Mouse (Mus musculus): ENCODE data around the gene Ip6k2. TPM values are rescaled to one million over a fixed set of nuclear protein-coding genes. Genes with fewer than 3 reads are reported as not detected.
A peak's percentile ranks its signal among the peaks of the same experiment; 100 is the strongest.

Ip6k2 gene
- total RNA-seq, 2 experiments from 2014 or later, result 30.7 to 31.8 TPM

- intact Hi-C loops (cut with DNase I), result no loop called here
- DNase-seq, result no peak
Measured at GRCm38 (mm10) chr9:108780959-108781358, 2.6 kb upstream of the Ip6k2 start.

DNA sequence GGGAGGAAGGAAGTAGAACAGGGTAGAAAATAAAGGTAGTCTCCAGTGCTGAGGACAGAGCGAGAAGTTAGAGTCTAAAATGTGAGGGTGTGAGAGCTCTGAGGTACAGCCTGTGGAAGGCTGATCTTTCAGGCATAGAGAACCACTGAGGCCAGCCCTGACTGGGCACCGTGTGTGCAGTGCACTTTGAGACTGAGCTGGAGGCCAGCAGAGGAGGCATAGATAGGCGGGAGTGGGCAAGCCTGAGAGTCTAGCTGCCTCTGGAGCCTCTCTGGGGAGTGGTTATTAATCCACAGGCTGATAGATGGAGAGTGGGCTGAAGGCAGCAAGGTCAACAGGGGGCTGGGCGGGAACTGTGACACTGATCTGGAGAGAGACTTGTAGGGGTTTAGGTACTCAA, 1.7 kb upstream of the Ip6k2 start:
- intact Hi-C loops (cut with DNase I), result no loop called here
- no peak for DNase-seq

DNA sequence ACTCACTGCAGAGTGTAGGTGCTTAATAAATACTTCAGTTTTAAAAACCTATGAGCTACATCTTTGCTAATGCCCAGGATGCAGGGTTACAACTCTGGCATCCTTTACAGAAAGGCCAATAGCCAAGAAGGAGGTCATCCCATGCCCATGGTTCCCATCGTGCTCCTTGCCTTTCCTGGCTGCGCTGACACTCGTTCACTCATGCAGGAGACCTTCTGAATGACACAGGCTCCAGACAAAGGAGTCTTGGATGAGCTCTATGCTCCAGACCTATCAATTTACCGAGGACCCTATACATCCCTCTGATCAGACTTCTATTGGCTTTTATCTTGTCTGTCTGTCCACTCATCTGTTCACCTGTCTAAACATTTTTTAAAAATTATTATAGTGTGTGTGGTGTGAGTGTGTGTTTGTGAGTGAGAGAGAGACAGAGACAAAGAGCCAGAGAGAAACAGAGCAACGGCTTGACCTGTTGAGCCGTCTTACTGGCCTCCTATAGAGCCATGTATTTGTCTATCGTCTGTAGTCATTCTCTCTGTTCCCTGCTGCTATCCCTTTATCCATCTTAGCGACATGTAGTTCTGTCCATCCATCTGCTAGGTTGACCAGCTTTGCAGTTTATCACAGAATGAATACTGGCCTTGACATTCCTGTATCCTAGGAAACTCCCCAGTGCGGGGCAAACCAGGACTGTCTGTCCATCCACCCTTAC, 604 bp upstream of the Ip6k2 start:
- intact Hi-C loops (cut with DNase I), result no loop called here

DNA sequence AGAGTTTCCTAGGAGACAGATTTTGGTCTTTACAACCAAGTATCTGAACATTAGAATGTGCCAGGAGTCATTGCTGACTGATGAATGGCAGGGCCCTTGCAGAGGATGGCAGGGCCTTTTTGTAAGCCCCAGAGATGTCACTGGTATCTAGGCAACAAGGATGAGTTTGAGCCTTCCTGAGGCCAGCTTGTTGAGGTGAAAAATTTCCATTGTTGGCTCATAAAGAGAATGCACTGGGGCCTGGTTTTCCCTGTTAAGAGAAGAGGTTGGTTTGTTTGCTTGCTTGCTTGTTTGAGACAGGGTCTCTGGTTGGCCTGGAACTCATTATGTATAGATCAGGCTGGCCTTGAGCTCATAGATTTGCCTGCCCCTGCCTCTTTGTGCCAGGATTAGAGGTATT, 1.8 kb downstream of the Ip6k2 start:
- no peak for DNase-seq
- intact Hi-C loops (cut with DNase I), result no loop called here

More for the DNA sequence above, 604 bp upstream of the Ip6k2 start:
- DNase-seq, result no peak

DNA sequence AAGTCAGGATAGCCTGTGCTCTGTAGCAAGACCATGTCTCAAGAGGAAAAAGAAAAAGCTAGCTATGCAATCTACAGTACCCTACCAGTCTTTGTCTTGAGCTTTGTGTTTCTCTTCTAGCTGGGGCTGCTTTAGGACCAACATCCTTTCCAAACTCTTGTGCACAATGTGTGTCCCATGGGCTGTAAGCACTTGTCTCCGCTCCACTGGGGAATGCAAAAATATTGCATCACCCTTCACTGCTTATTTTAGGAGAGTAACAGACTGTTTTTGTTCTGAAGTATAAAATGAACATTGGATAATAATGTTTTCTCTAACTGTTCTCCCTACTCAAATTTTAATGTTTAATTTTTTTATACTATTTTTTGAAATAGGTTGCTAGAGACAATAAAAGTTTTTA, 2.9 kb downstream of the Ip6k2 start:
- no peak for DNase-seq
- intact Hi-C loops (cut with DNase I), result no loop called here

GRCm38 (mm10) chr9:108787080-108787479, 3.5 kb downstream of the Ip6k2 start:
- no peak for DNase-seq
- intact Hi-C loops (cut with DNase I), result no loop called here

DNA sequence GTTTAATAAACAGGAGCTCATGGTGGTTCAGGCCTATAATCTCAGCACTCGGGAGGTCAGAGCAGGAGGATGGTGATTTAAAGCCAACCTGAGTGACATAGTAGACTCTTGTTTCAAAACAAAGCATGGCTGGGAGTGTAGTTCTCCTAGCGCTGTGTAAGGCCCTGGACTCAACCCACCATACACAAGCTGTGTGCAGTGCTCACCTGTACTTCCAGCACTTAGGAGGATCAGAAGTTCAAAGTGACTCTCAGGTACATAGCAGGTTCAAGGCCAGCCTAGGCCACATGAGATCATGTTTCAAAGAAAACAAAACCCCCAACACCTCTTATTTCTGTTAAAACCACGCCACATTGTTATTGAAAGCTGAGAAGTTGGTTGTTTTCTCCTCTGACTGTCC, 5.1 kb downstream of the Ip6k2 start:
- no peak for DNase-seq
- intact Hi-C loops (cut with DNase I), result no loop called here

DNA sequence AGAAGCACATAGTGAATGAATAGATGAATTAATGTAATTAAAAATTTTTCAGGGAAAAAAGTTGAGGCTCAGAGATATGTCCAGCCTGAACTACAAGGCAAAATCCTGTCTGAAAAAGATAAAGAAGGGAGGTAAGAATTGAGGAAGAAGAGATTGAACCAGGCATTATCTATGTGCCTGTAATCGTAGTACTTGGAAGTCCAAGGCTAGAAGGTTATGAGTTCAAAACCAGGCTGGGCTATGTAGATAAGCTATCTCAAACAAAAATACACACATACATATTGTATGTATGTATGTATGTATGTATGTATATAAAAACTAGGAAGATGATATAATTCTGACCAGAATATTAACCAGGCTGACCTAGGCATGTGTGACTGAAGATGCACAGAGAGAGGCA, 8.7 kb downstream of the Ip6k2 start:
- DNase-seq, result no peak
- intact Hi-C loops (cut with DNase I), result no loop called here

- DNase-seq, result no peak
- intact Hi-C loops (cut with DNase I), result no loop called here
Measured at GRCm38 (mm10) chr9:108792730-108793129, 9.1 kb downstream of the Ip6k2 start.

DNA sequence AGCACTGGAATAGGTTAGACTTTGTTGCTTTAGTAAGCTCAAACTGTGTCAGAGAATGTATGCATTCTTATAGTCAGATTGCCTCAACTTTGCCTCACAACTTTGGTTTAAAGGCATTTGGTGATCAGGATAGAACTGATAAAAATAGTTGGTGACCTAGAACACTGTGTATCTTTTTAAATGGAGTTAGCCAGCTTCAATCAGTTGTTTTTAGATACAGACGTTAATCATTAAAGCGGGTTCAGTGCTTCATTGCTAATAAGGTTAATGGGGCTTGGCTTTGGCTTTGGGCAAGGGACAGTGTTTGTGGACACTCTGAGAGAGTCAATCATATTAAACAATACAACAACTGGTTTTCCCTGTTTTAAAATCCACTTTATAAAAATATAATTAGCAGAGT, 11.7 kb downstream of the Ip6k2 start:
- intact Hi-C loops (cut with DNase I), result no loop called here
- no peak for DNase-seq

DNA sequence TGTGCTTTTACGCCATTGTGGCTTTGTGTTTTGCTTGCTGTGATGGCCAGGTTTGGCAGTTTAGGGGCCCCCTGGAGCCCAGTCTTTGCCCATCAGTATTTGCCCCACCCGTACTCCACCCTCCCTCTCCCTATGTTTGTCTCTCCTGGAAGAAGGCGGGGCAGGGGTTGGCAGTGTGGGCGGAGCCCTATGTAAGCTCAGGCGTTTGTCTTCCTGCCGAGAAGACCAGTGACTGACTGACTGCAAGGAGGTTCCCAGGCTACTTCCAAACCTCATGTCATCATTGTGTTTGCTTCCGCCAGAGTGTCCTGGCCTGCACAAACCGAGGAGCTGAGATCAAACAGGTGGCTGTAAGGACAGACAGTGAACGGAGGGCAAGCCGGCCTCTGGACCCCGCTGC, 12.2 kb downstream of the Ip6k2 start:
- peak in 1 of 2 experiments; percentile 44 for DNase-seq
- intact Hi-C loops (cut with DNase I), result no loop called here

DNA sequence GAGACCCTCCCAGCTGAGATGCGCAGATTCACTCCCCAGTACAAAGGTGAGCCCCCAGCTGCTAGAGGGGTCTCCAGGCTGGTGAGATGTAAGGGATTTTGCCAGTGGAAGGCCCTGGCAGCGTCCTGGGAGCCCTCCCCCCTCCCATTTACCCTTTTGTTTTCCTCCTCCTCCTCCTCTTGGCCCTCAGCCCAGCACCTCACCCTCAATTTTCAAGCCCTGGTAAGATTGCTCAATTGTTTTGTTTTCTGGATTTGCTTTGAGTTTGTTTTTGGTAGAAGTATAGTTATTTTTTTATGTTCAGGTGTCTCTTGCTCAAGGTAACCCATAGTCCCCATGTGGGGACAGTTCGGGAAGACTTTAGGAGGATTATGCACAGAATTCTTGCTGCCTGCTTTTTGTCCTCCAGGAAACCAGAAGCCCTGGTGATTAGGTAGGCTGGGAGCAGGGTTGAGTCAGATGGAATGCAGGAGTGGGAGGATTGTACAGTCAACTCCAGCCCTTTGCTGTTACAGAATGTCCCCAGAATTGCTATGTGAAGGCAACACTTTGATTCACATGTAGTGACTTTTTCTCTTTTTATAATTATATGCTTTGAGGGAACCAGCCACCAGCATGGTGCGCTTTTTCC, 12.9 kb downstream of the Ip6k2 start:
- peak in 1 of 2 experiments; percentile 31 for DNase-seq
- intact Hi-C loops (cut with DNase I), result no loop called here

DNA sequence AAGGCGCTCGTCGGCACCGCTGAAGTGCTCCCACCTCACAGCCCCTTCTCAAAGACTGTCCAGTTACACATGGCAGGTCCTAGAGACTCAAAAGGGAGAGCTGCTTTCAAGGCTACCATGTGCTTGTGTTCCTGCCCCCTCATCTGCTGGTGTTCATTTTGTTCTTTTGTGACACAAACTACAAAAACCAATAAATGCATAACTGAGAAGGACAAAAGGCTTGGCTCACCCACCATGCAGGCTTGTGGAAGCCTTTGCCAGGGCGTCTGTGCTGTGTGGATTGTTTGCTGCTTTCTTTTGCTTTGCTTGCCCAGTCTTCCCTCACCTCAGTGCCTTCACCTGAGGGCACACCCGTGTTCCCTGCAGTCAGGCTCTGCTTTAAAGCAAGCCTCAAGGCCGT, 13.9 kb downstream of the Ip6k2 start:
- DNase-seq, result no peak
- intact Hi-C loops (cut with DNase I), result no loop called here

DNA sequence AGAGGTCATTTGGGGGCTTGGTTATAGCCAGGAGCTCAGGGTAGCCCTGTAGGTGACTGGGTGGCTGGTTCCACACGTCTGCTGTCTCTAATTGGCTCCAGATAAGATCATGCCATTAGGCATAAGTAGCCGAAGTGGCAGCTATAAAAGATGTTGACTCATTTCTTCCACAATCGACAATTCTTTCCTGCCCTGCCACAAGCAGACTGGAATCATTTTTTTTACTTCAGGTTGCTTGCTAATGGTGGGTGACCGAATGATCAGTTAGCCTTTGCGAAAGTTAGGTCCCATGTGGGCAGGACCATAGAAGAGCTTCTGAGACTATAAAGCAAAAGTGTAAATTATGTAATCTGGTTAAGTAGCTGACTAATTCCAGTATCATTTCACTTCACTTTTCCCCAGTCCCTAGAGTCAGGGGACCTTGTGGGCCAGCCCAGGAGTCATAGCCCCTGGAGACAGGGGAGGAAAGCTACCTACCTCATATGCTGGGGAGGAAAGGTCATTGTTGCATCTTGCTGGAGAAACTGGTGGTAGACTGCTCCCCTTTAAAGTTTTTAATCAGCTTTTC, 15.0 kb downstream of the Ip6k2 start:
- no peak for DNase-seq
- intact Hi-C loops (cut with DNase I), result no loop called here

DNA sequence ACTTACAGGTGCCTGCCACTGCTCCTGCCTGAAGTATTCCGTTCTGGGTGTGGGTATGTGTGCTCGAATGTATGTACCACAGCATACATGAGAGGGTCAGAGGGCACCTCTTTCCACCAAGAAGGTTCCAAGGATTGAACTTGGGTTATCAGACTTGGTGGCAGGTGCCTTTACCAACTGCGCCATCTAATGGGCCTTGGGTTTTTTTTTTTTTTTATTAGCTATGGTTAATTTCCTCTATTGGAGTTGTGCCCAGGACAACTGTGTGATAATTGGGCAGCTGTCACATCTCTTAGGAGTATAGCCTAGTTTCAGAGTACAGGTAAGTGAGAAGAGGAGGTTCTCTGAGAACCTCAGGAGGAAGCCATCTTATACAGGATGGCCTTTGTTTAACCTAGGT, 16.0 kb downstream of the Ip6k2 start:
- DNase-seq, result no peak
- intact Hi-C loops (cut with DNase I), result no loop called here

- intact Hi-C loops (cut with DNase I), result no loop called here
- no peak for DNase-seq
Measured at GRCm38 (mm10) chr9:108805768-108806167, 22.2 kb downstream of the Ip6k2 start.

DNA sequence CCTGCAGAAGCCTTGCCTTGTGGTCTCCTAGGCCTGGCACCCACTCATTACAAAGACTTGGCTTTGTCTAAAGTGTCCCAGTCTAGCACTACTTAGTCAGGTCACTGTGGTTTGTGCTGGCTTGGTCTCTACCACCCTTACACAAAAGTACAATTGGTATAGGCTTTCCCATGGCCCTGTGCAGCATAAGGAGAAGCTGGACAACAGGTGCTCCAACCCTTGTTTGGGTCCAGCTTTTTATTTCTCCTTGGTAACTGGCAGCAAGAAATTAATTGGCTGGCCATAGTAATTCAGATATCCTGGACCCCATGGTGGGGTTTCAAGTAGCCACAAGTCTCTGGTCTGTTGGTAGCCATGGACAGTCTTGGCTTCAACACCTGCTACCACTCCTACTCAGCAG, 22.8 kb downstream of the Ip6k2 start:
- intact Hi-C loops (cut with DNase I), result no loop called here

DNA sequence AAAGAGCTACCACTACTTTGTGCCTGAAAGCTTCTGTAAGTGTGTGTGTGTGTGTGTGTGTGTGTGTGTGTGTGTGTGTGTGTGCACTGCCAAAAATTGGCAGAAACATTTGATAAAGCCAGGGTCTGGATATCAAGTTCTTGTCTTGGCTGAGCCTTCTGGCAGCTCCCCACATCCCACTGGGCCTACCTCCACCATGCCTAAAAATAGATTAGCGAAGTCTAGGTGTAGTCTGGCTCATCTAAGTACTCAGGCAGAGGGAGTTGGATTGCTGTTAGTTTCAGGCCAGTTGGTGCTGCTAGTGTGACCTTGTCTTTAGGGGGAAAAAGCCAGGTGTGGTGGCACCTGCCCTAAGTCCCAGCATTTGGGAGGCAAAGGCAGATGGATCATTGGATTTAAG, 23.2 kb downstream of the Ip6k2 start:
- DNase-seq, result peak; percentile 47 to 63
- intact Hi-C loops (cut with DNase I), result no loop called here

More for the DNA sequence above, 22.8 kb downstream of the Ip6k2 start:
- no peak for DNase-seq

- DNase-seq, result no peak
- intact Hi-C loops (cut with DNase I), result loop anchor here (2.0 kb wide), 1 partner anchor 55 kb away; no protein-coding TSS in a partner anchor
Measured at GRCm38 (mm10) chr9:108807674-108808073, 24.1 kb downstream of the Ip6k2 start.

DNA sequence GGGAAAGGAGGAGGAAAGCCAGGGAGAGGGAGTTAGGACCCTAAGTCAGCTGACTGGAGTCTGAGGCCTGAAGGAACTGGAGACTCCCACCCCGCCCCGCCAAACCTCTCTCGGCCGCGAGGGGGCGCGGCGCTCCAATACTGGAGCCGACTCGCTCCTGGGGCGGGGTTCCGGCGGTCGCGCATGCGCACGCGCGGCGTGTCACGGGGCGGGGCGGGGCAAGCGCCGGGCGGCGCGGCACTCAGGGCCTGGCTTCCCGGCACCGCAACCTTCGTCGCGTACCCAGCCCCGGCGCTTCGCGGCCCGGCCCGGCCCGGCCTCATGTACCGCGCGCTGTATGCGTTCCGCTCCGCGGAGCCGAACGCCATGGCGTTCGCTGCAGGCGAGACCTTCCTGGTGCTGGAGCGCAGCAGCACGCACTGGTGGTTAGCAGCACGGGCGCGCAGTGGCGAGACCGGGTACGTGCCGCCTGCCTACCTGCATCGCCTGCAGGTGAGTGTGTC, 24.6 kb downstream of the Ip6k2 start, which contains the start of gene Nckipsd:
TSS of gene Nckipsd (plus strand) at position 206 of the 503 bp plus-strand sequence.
- intact Hi-C loops (cut with DNase I), result loop anchor here (2.0 kb wide), 1 partner anchor 55 kb away; no protein-coding TSS in a partner anchor
- DNase-seq, result peak; percentile 99

DNA sequence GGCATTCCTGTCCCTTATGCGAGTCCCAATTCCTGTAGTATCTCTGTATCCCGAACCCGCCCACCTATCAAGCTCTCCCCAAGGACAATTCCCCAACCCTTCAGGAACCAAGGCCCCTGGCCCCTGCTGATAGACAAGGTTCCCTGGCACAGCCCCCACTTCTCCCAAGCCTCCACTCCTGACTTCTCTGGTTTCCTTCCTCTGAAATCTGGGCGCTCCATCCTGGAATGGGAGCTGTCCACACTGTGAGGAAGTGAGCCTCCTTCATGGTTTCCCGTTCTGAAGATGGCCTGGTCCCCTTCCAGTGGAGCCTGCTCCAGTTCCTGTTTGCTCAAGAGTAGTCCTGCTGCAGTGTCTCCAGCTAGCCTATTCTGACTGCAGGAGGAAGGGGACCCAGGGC, 25.6 kb downstream of the Ip6k2 start:
- DNase-seq, result peak; percentile 38 to 50
- intact Hi-C loops (cut with DNase I), result loop anchor here (2.0 kb wide), 1 partner anchor 56 kb away; no protein-coding TSS in a partner anchor

Data from heart, postnatal 14 days (tissue).